Mouse (Mus musculus): ENCODE results near the gene Commd4. TPM values are rescaled to one million over a fixed set of nuclear protein-coding genes. Genes with fewer than 3 reads are reported as not detected.

Commd4 gene
- total RNA-seq, 2 experiments from 2014 or later, result 88.0 to 91.2 TPM

DNA sequence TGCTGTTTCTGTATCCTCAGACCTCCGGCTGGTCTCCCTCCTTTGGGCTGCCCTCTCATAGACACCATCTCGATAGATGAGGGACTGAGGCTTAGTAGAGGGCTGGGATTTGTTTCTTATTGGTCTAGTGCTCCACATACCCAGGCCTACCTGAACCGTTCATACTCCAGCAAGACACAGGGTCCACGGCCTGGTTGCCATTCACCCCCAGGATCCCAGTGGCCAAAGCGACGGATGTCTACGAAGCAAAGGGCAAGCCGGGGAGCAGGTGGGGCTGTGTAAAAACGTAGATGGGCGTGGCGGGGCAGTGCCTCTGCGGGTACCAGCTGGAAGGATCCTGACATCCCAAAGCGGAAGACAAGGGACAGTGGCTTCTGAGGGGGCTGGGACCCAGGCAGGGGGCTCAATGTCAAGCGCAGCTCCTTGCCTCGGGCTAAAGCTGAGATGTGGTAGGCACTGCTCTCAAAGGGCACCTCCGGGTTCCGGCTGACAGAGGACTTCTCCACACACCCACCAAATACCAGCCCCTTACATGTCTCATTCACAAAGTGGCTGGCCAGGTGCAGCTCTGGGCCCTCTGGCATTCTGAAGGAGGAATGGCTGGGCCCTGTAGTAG is 11.6 kb downstream of the Commd4 start:
- intact Hi-C loops (cut with DNase I), result no loop called here
- DNase-seq (ENCODE audit: low spot score in 2 of 2), result no peak

DNA sequence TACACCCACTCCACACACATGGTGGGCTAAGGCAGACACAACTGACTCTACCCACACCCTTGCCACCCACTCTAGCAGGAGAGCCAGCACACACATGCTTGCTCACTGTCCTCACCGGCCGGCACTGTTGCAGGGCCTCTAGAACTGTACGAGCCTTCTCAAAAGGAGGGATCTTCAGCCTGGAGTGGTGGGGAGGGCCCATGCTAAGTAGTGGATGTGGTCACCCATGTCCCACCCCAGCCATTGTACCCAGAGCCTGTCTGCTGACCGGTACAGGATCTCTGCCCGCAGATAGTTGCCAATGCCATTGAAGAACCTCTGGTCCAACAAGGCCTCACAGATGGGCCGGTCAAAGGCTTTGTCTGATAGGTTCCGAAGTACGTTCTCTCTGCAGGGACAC is 13.3 kb downstream of the Commd4 start:
- intact Hi-C loops (cut with DNase I), result no loop called here
- no peak for DNase-seq (ENCODE audit: low spot score in 2 of 2)

DNA sequence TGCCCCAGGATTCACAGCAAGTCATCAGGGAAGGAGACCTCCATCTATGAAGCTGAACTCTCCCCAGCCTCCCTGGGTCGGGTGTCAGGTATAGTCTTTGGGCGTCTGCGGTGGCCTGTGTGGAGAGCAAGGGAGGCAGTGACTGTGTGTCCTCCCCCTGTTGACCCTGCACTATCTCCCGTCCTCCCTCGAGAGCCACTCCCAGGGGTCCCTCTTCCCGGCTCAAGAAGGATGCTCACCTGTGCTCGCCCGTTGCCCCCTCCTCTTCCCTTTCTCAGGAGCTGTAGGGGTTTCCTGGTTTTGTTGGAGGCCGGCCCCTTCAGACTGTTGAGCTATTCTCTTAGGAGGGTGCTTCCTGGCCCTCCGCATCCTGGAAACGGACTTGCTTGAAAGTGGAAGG is 14.9 kb downstream of the Commd4 start:
- DNase-seq (ENCODE audit: low spot score in 2 of 2), result no peak
- intact Hi-C loops (cut with DNase I), result no loop called here

DNA sequence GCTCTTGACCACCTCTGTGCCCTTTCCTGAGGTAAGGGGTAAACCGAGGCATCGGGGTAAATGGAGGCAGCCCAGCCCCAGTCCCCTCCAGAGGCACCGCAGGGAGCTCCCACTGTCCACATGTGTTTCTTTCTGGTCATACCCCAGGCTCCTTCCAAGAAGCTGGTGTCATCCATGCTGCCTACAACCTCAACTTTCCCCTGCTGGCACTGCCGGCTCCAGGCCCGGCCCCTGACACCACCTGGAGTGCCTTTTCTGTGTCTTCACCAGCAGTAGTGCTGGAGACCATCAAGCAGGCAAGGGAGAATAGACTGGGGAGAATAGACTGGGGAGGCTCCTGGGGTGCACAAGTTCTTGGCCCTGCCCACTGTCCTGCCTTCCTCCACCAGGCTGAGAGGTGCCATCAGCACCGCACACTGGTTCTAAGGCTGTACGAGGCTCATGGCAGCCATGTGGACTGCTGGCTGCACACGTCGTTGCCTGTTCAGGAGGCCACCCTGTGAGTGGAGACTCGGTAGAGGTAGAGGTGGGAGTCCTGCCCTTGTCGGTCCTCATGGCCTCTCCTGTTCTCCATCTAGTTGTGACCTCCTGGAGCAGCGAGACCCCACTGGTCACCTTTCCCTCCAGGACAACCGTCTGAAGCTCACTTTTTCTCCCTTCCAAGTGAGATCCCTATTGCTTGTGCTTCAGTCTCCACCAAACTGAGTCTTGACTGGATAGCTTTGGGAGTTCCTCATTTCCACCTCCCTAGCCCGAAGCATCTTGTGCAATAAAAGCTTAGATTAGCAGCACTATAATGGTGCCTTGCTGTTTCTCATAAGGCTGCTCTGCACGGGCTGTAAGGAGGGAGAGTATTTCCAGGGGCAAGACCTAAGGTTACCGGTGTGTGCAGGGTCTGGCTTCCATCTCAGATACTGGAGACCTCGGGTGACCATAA is 16.4 kb downstream of the Commd4 start:
- no peak for DNase-seq (ENCODE audit: low spot score in 2 of 2)
- intact Hi-C loops (cut with DNase I), result no loop called here

DNA sequence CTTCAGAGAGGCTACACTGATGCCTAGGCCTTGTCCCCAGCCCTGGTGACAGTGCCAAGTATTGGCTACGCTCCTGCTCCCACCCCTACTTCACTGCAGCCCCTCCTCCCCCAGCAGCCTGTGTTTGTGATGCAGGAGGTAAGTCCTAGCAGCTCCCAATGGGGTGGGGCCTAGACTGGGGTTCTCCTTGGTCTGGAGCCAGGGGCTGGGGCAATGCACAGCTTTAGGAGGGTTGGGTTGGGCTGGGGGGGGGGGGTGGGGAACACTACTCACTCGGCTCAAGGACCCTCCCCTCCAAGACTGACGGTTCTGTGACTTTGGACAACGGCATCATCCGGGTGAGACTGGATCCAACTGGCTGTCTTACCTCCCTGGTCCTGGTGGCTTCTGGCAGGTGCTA is 18.6 kb downstream of the Commd4 start:
- intact Hi-C loops (cut with DNase I), result no loop called here
- no peak for DNase-seq (ENCODE audit: low spot score in 2 of 2)

DNA sequence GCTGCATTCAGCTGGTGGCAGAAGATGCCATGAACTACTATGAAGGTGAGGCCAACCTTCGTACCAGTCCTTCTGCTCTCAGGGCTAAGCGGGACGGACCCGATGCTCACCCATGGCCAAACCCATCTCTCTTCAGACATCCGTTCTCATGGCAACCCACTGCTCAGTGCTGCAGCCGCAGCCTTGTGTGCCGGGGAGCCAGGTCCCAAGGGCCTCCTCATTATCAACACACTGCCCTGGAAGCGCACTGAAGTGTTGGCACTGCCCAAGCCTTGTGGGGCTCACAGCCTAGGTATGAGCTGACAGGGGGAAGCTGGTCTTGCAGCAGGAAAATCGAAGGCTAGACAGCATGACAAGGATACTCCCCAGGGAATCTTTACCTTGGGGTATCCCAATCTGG is 19.0 kb downstream of the Commd4 start:
- intact Hi-C loops (cut with DNase I), result no loop called here

DNA sequence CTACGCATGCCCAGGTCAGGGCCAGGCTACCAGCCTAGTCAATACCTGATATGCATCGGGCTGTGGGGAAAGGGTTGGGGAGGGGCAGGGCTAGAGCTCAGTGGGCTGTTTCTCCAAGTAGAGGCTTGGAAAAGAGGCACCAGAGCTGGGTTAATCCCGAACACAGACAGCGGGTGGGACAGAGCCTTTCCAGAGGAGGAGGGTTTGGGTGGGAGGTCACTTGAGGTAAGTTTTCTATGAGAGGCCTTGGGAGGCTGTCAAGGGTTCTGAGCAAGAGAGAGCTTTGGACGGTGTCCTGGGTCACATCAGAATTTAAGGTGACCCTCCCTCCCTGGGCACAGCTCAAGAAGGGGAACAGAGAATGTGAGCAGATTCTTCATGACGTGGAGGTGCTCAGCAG is 19.6 kb downstream of the Commd4 start:
- no peak for DNase-seq (ENCODE audit: low spot score in 2 of 2)
- intact Hi-C loops (cut with DNase I), result no loop called here

More for the DNA sequence above, 19.0 kb downstream of the Commd4 start:
- DNase-seq (ENCODE audit: low spot score in 2 of 2), result no peak

DNA sequence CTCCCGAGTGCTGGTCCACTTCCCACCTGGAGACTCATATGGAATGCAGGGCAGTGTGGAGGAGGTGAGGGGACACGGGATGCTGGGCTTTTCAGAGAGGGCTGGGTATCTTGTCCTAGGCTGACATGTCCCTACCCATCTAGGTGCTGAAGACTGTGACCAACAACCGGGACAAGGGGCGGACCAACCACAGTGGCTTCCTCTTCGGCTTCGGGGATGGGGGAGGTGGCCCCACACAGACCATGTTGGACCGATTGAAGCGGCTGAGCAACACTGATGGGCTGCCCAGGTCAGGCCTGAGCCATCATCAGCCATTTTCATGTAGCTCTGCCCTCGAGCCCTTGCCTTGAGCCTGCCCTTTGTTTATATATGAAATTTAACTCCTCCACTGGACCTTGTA is 20.4 kb downstream of the Commd4 start:
- intact Hi-C loops (cut with DNase I), result no loop called here
- DNase-seq (ENCODE audit: low spot score in 2 of 2), result no peak

DNA sequence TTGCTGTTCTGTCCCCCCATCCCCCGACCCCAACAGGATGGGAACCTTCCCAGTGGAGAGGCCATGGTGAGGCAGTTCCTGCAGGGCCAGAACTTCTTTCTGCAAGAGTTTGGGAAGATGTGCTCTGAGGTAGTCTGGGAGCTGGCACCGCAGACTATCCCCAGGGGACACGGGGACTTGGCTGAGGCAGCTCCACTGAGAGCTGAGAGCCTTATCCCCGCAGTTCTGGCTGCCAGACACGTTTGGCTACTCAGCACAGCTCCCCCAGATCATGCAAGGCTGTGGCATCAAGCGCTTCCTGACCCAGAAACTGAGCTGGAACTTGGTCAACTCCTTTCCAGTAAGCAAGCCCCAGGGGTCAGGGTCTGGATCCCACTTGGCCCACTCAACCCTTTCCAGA is 20.9 kb downstream of the Commd4 start:
- intact Hi-C loops (cut with DNase I), result no loop called here
- no peak for DNase-seq (ENCODE audit: low spot score in 2 of 2)

DNA sequence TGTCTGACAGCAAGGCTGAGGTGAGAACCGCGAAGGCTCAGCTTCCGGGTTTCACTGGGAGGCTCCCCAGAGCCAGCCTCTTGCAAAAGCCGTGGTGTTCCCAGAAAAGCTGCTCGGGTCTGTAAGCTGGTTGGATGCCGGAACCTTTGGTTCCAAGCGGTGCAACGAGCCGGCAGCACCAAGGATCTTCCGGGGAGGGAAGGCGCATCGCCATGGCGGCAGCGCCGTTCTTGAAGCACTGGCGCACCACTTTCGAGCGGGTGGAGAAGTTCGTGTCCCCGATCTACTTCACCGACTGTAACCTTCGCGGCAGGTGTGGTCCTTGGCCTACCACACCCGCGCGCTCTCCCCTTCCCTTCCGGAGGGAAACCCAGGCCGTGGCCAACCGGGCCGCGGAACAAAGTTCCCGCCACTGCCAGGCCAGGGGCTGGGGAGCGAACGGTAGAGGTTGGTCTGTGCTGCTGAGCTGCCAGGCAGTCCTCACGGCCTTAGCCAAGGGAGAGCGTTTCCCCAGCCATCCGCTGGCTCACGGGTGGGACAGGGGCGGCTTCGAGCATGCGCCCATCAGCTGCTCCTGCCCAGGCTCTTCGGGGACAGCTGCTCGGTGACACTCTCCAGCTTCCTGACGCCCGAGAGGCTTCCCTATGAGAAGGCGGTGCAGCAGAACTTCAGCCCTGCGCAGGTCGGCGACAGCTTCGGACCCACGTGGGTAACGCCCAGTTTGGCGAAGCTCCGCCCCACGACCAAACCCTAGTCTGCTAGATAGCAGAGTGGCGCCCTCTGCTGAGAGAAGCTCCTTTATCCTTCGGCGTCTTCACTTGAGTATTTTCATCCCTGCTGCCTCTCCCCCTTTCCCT is 27.3 kb downstream of the Commd4 start, which contains the start of gene Man2c1:
Gene Man2c1, plus strand, starts transcription at position 114 of the 857 bp plus-strand sequence.
- DNase-seq (ENCODE audit: low spot score in 2 of 2), result peak; percentile 95 to 97
- intact Hi-C loops (cut with DNase I), result loop anchor here (5.0 kb wide), 2 partner anchors 204 to 239 kb away; partner anchors contain the start of gene Snx33

DNA sequence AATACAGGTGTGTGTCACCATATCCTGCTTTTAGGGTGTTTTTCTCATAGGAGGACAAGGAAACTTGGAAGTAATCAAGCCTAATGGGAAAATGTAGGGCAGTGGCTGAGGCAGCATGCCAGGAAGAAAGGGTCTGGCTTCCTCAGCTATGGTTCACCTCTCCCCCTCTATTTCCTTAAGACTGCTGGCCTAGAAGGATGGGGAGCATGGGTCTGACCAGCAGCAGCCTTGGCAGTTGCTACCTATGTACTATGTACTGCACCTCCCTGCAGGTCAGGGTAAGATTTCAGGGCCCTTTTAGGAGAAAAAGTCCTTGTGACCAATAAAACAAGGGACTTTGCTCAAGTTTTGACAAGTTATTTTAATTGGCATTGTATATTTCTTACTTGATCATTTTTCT is 28.5 kb downstream of the Commd4 start:
- intact Hi-C loops (cut with DNase I), result loop anchor here (5.0 kb wide), 2 partner anchors 202 to 237 kb away; partner anchors contain the start of gene Snx33
- DNase-seq (ENCODE audit: low spot score in 2 of 2), result no peak

DNA sequence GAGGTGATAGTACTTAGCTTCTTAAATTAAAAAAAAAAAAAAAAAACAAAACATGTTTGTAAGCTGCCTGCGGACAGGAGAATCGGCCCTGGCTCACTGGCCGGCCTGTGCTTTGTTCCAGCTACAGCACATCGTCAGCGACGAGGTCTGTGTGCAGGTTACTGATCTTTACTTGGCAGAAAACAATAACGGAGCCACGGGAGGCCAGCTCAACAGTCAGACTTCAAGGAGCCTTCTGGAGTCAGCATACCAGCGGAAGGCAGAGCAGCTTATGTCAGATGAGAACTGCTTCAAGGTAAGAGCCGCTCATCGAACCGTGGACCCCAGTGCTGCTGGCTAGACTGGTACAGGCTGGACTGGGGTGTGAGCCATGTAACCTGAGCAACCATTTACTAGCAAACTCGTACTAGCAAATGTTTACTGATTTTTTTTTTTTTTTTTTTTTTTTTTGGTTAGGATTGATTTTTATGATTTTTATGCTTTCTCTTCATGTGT is 40.8 kb downstream of the Commd4 start:
- intact Hi-C loops (cut with DNase I), result no loop called here

More for the DNA sequence above, 40.8 kb downstream of the Commd4 start:
- DNase-seq (ENCODE audit: low spot score in 2 of 2), result no peak

Other genes starting within 250 kb of the Commd4 start
- gene Snx33, start 230.0 kb downstream of the Commd4 start, total RNA-seq (2021), result 1 to 10 TPM; 4.6 to 5.2 TPM
- gene Imp3, start 220.9 kb downstream of the Commd4 start, total RNA-seq (2021), result 10 to 100 TPM; 50.6 to 51.1 TPM
- gene Snupn, start 207.5 kb downstream of the Commd4 start, total RNA-seq (2021), result 10 to 100 TPM; 17.3 to 17.7 TPM
- 10 to 100 TPM; 25.8 to 27.7 TPM for gene Ptpn9, start 163.4 kb downstream of the Commd4 start, total RNA-seq (2021)
- 10 to 100 TPM; 27.1 to 28.5 TPM for gene Sin3a, start 86.3 kb downstream of the Commd4 start, total RNA-seq (2021)
- gene Man2c1, start 27.6 kb downstream of the Commd4 start, total RNA-seq (2021), result 100 to 1,000 TPM; 112 to 126 TPM
- gene Neil1, start 10.0 kb downstream of the Commd4 start, total RNA-seq (2021), result 1 to 10 TPM; 9.4 to 9.8 TPM
- gene Trcg1, start 78.2 kb upstream of the Commd4 start, total RNA-seq (2021), result not detected
- 10 to 100 TPM; 11.5 to 16.7 TPM for gene 1700017B05Rik, start 104.3 kb upstream of the Commd4 start, total RNA-seq (2021)

Measured in left cerebral cortex, postnatal 14 days (tissue).